Mouse (Mus musculus) E14TG2a.4 (cell line): ENCODE measurements around the gene Lrrfip2.

ENCODE experiments used
- CTCF ChIP-seq: conservative IDR thresholded peaks from 2 replicates; pipeline ENCODE4 v1.5.1; 2014; ENCODE audit warnings: low read length
- NANOG ChIP-seq: IDR thresholded peaks from 2 replicates; pipeline ENCODE4 v1.6.1; 2014; ENCODE audit warnings: borderline replicate concordance, low read length, mixed read lengths

GRCm38 (mm10) chr9:111122446-111122845 is 5.1 kb downstream of the Lrrfip2 start:
- no peak for TF ChIP-seq CTCF
- TF ChIP-seq NANOG: no peak
